11 mouse cellular contexts compared by ENCODE assay signal in the genomic region with DNA sequence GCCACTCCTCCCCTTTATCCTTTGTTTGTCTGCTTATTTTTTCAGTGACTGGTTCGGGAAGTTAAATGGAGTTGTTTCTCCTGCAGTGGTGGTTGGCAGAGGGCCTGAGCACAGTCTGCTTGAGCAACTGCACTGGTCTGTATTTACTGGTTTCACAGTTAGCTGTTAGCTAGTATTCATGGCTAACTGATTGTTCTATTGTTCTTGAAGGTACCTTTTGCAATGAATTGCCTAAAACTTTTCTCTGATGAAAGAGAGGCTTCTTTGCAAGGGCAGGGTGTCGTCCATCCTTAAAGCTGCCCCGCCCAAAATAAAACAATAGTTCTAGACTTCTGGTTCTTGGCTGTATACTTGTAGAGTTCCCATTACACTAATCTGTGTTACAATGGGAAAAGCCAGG.
"Had no signal": no experiment of that assay in that cellular context is flagged by ENCODE, and none has a peak within 500 bp of the region (broad histone marks: within the 10 kb centered on the region; RNA-seq: fewer than 3 reads in every experiment).

No protein-coding gene starts in this region.

- DNase-seq: kidney, adult 11 months; kidney, adult 9 months; kidney, postnatal 14 days; kidney, postnatal 4 days; layer of hippocampus, adult 9-11 months; liver, embryonic 13.5 days; lung, adult 2 months; lung, postnatal 14 days; midbrain, embryonic 14.5 days; thymus, adult 18-20 months; thymus, postnatal 25 days had no signal
